Mouse (Mus musculus) testis, adult 2 months (tissue): Measurements from ENCODE around the gene Stx8.

Experiments
- CTCF ChIP-seq: fragments of 200-500 bp; IDR thresholded peaks from 2 replicates; pipeline ENCODE4 v1.5.1; 2012; ENCODE audit warnings: low read depth, mild to moderate bottlenecking, inconsistent platforms, low read length, moderate library complexity; ENCODE audit not compliant: control insufficient read depth, insufficient read depth, insufficient replicate concordance
- POLR2A ChIP-seq: fragments of 200-500 bp; IDR thresholded peaks from 2 replicates; pipeline ENCODE4 v1.6.1; 2012; ENCODE audit warnings: low read depth, mild to moderate bottlenecking, inconsistent platforms, low read length, moderate library complexity; ENCODE audit not compliant: control insufficient read depth

DNA sequence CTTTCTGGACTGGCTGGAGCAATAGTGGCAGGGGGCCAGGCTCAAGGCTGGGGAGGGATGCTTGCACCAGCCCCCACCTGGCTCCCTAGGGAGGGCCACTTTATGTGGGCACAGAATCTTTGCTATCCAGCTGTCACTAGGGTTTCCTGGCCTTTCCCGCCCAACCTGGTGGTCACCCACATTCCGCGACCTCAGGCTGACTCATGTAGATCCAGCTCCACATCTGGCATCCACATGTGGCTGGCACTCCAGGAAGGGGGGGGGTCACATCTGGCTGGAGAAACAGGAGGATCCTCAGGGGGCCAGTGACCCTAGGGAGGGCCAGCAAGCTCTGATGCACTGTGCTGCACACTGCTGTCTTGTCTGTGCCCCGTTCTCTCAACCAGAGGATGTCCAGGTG lies 254.7 kb downstream of the Stx8 start:
- TF ChIP-seq POLR2A (no peak), CTCF (no peak)
